Mouse (Mus musculus) embryonic facial prominence, embryonic 13.5 days (tissue): ENCODE data around the gene Sun1. TPM values are rescaled to one million over a fixed set of nuclear protein-coding genes. Genes with fewer than 3 reads are reported as not detected.
A peak's percentile ranks its signal among the peaks of the same experiment; 100 is the strongest.

Experiments
- ATAC-seq: fragments of 200-750 bp; cut with Nextera tagmentation; 2 replicates; pipeline ENCODE4 v1.8.0; 2017; ENCODE audit warnings: low read depth; ENCODE audit not compliant: insufficient number of reproducible peaks, insufficient read depth, low FRiP score, low TSS enrichment
- H3K27ac ChIP-seq: fragments of 300-500 bp; sonication (generic); 2 replicates; pipeline ENCODE4 v1.5.1; 2015; ENCODE audit warnings: moderate library complexity, mild to moderate bottlenecking, inconsistent platforms
- H3K27me3 ChIP-seq: fragments of 300-500 bp; sonication (generic); 2 replicates; pipeline ENCODE4 v1.6.1; 2015; ENCODE audit warnings: mild to moderate bottlenecking, inconsistent platforms
- H3K36me3 ChIP-seq: fragments of 300-500 bp; sonication (generic); 2 replicates; pipeline ENCODE4 v1.6.1; 2015; ENCODE audit warnings: mild to moderate bottlenecking, inconsistent platforms
- H3K4me1 ChIP-seq: fragments of 300-500 bp; sonication (generic); 2 replicates; pipeline ENCODE4 v1.6.1; 2015; ENCODE audit warnings: inconsistent platforms
- H3K4me2 ChIP-seq: fragments of 300-500 bp; sonication (generic); 2 replicates; pipeline ENCODE4 v1.6.1; 2015; ENCODE audit warnings: moderate library complexity, mild to moderate bottlenecking, inconsistent platforms
- H3K4me3 ChIP-seq: fragments of 300-500 bp; sonication (generic); 2 replicates; pipeline ENCODE4 v1.5.1; 2015; ENCODE audit warnings: mild to moderate bottlenecking, inconsistent platforms
- H3K9ac ChIP-seq: fragments of 300-500 bp; sonication (generic); 2 replicates; pipeline ENCODE4 v1.6.1; 2015; ENCODE audit warnings: mild to moderate bottlenecking, inconsistent platforms
- H3K9me3 ChIP-seq: fragments of 300-500 bp; sonication (generic); 2 replicates; pipeline ENCODE4 v1.6.1; 2016; ENCODE audit warnings: inconsistent platforms
- WGBS: fragments of 180-500 bp; shearing (Covaris S2); methylation state at CpG from one replicate; pipeline ENCODE4 v1.1.7; 2015; ENCODE audit warnings: mixed read lengths; 5-methylcytosine and 5-hydroxymethylcytosine counted together
- polyA plus RNA-seq: library from polyadenylated mRNA; unstranded; fragments of >200 nt; fragmentation: Nextera tagmentation; extraction: Ambion mirVana; gene quantifications from 2 replicates; pipeline ENCODE4 v1.2.1, GENCODE M21; 2015

The Sun1 gene
- polyA plus RNA-seq, 1 experiment from 2014 or later = 53.0 TPM

DNA sequence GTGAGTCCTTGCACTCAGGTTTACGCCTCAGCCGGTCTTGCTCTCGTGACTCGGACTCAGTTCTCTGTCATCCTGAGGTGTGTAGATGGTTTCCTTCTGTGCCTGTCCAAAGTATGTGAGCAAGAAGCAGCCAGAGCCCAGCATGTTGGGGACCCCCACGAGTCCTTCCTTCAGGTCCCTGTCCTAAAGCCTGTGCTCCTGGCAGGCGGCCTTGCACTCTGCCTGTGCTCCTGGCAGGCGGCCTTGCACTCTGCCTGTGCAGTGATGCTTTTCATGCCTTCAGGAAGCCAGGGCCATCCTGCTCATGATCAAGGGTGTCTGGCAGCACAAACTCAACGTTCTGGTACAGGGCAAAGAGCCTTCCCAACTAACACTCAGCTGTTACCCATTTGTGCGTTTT, 16.8 kb upstream of the Sun1 start:
- WGBS = 89% methylated on average over 9 of the region's 9 CpGs
- peaks cover 85% of the 10 kb centered on the region for H3K36me3 ChIP-seq

DNA sequence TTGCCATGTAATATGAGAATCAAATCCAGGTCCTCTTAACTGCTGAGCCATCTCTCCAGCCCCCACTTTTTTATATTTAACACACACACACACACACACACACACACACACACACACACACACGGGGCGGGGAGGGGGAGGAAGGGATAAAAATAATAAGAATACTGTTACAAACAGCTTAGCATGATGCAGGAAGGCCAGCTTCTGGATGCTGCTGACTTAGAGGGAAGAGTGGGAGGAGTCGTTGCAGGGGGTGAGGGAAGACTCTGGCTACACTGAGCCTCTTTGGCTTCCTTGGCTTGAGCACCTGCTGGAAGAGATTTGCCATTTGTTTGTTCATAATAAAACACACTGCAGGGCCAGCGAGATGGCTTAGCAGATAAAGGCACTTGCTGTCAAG, 15.5 kb upstream of the Sun1 start:
- H3K9me3 ChIP-seq = no peaks in the 10 kb centered on the region

More for the DNA sequence above, 16.8 kb upstream of the Sun1 start:
- no peak overlapping the region for H3K4me2 ChIP-seq
- H3K4me3 ChIP-seq = no peak overlapping the region
- no peak overlapping the region for H3K9ac ChIP-seq
- H3K9me3 ChIP-seq = no peaks in the 10 kb centered on the region
- ATAC-seq = no peak
- no peak overlapping the region for H3K27ac ChIP-seq
- H3K27me3 ChIP-seq = no peaks in the 10 kb centered on the region
- H3K4me1 ChIP-seq = no peaks in the 10 kb centered on the region

DNA sequence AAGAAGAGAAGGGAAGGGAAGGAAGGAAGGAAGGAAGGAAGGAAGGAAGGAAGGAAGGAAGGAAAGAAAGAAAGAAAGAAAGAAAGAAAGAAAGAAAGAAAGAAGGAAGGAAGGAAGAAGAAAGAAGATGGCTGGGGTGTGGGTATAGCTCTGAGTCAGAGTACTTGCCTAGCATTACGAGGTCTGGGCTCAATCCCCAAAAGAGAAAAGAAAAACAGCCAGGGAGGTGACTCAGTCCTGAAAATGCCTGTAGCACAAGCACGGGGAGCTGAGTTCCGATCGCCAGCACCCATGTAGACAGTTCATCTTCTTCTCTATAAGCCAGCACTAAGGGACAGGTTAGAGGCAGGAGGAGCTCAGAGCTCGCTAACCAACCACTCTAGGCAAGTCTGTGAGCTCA, 10.7 kb upstream of the Sun1 start:
- no peak overlapping the region for H3K4me3 ChIP-seq
- H3K27me3 ChIP-seq = no peaks in the 10 kb centered on the region
- H3K9me3 ChIP-seq = no peaks in the 10 kb centered on the region
- H3K36me3 ChIP-seq = peaks cover 32% of the 10 kb centered on the region
- no peak overlapping the region for H3K4me2 ChIP-seq
- no peaks in the 10 kb centered on the region for H3K4me1 ChIP-seq
- H3K9ac ChIP-seq = no peak overlapping the region
- H3K27ac ChIP-seq = no peak overlapping the region
- 94% methylated on average over 5 of the region's 5 CpGs for WGBS
- no peak for ATAC-seq

More for the DNA sequence above, 15.5 kb upstream of the Sun1 start:
- no peak overlapping the region for H3K9ac ChIP-seq
- H3K4me1 ChIP-seq = no peaks in the 10 kb centered on the region
- no peak for ATAC-seq
- H3K27ac ChIP-seq = no peak overlapping the region
- peaks cover 79% of the 10 kb centered on the region for H3K36me3 ChIP-seq
- 91% methylated on average over 4 of the region's 4 CpGs for WGBS
- no peak overlapping the region for H3K4me3 ChIP-seq
- no peaks in the 10 kb centered on the region for H3K27me3 ChIP-seq
- H3K4me2 ChIP-seq = no peak overlapping the region

DNA sequence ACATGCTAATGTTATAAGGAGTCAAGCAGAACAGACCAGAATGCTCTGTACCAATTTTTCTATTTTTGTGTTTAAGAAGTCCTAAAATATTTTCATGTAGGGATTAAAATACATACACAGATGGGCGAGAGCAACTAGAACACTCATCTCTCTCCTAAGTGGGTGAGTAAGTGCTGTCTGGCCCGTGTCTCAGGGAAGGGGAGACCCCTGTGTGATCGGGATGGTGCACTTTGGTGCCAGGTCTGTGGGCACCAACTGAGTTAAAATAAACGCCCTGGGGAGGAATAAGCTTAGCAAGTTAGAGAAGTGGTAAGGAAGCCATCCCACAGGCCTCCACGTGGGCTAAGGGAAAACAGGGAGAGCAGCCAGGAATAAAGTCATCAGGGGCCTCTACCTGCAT, 9.5 kb upstream of the Sun1 start:
- H3K4me3 ChIP-seq = no peak overlapping the region
- ATAC-seq = no peak
- no peaks in the 10 kb centered on the region for H3K9me3 ChIP-seq
- H3K27ac ChIP-seq = no peak overlapping the region
- no peaks in the 10 kb centered on the region for H3K27me3 ChIP-seq
- peaks cover 20% of the 10 kb centered on the region for H3K36me3 ChIP-seq
- no peak overlapping the region for H3K9ac ChIP-seq
- H3K4me1 ChIP-seq = no peaks in the 10 kb centered on the region
- no peak overlapping the region for H3K4me2 ChIP-seq
- WGBS = 74% methylated on average over 5 of the region's 5 CpGs

DNA sequence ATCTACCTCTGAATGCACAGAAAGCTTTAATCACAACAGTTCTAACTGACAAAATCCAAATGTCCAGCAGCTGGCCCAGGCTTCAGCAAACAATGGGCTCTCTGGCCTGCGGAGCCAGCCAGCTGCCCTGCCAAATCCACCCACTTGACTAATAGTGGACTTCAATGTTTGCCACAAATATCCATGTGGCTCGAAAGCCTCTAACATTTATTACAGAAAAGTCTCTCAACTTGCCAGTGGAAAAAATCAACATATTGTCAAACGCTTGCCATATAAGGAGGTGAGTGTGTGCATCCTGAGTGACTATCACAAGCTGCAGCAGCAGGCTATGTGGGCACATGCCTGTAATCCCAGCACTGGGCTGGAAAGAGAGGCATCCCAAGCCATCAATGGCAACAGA, 1.7 kb upstream of the Sun1 start:
- H3K4me3 ChIP-seq = no peak overlapping the region
- no peaks in the 10 kb centered on the region; the same call in 1 of the 2 replicates for H3K36me3 ChIP-seq
- WGBS = 96% methylated on average over 3 of the region's 3 CpGs
- no peak overlapping the region for H3K9ac ChIP-seq
- H3K27ac ChIP-seq = no peak overlapping the region
- no peak for ATAC-seq
- peaks cover 23% of the 10 kb centered on the region for H3K4me1 ChIP-seq
- H3K27me3 ChIP-seq = no peaks in the 10 kb centered on the region
- H3K9me3 ChIP-seq = no peaks in the 10 kb centered on the region
- H3K4me2 ChIP-seq = no peak overlapping the region

DNA sequence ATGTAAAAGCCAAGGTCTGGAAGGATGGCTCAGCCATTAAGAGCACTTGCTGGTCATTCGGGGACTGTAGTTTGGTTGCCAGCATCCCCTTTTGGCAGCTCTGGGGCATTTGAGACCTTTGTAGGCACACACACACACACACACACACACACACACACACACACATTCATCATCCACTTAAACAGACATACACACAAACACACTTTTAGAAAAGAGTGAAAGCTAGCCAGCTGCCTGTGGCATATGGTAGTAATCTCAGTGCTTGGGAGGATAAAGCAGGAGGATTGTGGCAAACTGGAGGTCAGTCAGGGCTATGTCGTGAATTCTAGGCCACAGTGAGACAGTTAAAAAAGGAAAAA, 822 bp upstream of the Sun1 start:
- WGBS = 42% methylated on average over 2 of the region's 2 CpGs
- Histone ChIP-seq H3K27me3 (no peaks in the 10 kb centered on the region), H3K4me1 (peaks cover 23% of the 10 kb centered on the region), H3K4me2 (peak overlapping the region; percentile 76), H3K9me3 (no peaks in the 10 kb centered on the region), H3K27ac (peak overlapping the region; percentile 88), H3K9ac (peak overlapping the region; percentile 92), H3K4me3 (peak overlapping the region; percentile 98), H3K36me3 (no peaks in the 10 kb centered on the region; the same call in 1 of the 2 replicates)
- ATAC-seq = no peak

DNA sequence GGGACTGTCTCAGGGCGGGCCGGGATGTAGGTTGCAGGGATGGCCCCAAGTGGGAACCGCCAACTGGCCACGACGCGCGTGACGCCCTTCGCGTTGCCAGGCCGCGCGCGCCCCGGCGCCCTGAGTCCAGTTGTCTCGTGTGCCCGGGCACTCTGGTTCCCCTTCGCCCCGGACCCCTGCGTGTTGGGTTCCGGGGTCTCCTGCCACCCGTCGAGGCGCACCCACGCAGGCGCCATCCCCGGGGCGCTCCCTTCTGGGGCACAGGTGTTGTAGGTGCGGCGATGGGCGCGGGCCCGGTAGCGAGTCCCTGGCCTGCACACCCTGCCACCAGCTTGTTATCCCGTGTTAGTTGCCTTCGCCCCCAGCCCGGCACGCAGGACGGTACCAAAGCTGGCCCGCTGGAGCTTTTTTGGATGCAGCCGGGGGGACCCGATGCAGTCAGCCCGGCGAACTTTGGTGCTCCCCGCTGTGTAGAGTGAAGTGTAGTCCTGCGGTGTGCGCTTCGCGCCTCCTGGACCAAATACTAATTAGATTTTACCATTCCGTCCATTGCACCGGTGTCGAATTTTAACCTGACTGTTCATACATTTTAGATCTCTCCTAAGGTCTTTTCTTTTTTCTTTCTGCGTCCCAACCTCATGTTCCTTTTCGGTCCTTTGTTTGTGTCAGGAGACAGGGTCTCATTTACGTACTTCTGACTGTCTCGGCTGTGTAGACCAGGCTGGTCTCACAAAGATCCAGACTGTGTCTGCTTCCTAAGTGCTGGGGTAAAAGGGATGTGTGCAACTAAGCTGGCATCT, 533 bp downstream of the Sun1 start:
- Histone ChIP-seq H3K9me3 (no peaks in the 10 kb centered on the region), H3K36me3 (no peaks in the 10 kb centered on the region; the same call in 1 of the 2 replicates), H3K4me1 (peaks cover 33% of the 10 kb centered on the region), H3K27ac (peak overlapping the region; percentile 88; the same call in 1 of the 2 replicates), H3K4me3 (peak overlapping the region; percentile 98), H3K4me2 (peak overlapping the region; percentile 76), H3K27me3 (no peaks in the 10 kb centered on the region), H3K9ac (peak overlapping the region; percentile 92)
- under 1% methylated on average over 41 of the region's 57 CpGs for WGBS
- ATAC-seq = peak; percentile 16

DNA sequence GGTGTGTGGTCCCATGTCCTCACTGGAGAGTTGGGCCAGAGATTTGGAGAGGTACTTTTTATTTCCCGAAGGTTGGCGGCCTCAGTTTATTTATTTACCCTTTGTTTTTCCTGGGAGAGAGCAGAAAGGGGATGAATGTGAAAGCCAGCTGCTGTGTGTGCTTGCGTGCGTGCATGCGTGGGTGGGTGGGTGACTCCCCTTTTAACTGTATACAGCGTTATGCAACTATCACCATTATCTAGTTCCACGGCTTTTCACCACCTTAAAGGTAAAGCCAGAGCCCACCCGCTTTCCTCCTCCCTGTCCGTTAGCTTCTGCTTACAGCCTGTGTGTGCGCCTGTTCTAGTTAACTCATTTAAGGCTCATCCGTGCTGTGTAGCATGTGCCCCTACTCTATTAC, 1.7 kb downstream of the Sun1 start:
- H3K27ac ChIP-seq = no peak overlapping the region
- H3K9ac ChIP-seq = peak overlapping the region; percentile 92; the same call in 1 of the 2 replicates
- peak overlapping the region; percentile 76 for H3K4me2 ChIP-seq
- peaks cover 37% of the 10 kb centered on the region for H3K4me1 ChIP-seq
- H3K9me3 ChIP-seq = no peaks in the 10 kb centered on the region
- no peak for ATAC-seq
- no peaks in the 10 kb centered on the region; the same call in 1 of the 2 replicates for H3K36me3 ChIP-seq
- 81% methylated on average over 11 of the region's 11 CpGs for WGBS
- H3K4me3 ChIP-seq = peak overlapping the region; percentile 98
- no peaks in the 10 kb centered on the region for H3K27me3 ChIP-seq

DNA sequence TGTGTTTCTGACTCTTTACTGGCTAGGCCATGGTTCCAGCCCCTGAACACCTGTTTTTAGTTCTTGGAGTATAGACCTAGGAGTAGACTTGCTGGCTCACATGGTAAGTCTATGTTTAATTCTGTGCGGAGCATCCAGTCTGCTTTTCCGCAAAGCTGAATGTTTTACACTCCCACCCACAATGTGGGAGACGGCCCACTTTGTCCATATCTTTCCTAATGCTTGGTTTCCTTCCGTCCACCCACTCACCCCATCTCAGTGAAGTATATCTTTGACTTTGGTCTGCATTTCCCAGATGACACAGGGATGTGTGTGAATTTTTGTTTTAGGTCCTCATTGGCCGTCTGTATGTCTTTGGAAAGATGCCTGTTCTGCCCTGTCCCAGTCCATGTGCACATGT, 2.9 kb downstream of the Sun1 start:
- 84% methylated on average over 5 of the region's 5 CpGs for WGBS

DNA sequence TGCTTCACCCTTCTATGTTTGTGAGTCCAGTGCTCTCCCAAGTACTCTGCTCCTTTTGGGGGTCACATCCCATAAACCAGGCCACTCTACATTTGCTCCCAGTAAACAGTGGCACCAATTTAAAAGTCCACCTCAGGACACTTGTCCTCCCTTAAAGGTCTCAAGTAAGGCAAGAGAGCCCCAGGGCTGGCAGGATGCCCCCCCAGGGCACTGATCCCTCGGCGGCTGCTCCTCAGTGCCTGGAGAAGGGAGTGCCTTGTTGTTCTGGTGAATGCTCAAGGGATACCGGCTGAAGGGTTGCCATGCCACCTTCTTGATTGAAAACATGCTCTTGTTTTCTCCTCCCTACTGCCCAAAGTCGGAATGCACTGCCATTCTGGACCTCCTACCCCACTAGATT, 5.6 kb downstream of the Sun1 start:
- no peaks in the 10 kb centered on the region for H3K27me3 ChIP-seq
- H3K4me1 ChIP-seq = peaks cover 33% of the 10 kb centered on the region
- 40% methylated on average over 4 of the region's 4 CpGs for WGBS
- H3K9me3 ChIP-seq = no peaks in the 10 kb centered on the region
- H3K27ac ChIP-seq = no peak overlapping the region
- no peak overlapping the region for H3K4me2 ChIP-seq
- H3K4me3 ChIP-seq = no peak overlapping the region
- peaks cover 22% of the 10 kb centered on the region for H3K36me3 ChIP-seq
- no peak for ATAC-seq
- no peak overlapping the region for H3K9ac ChIP-seq

More for the DNA sequence above, 2.9 kb downstream of the Sun1 start:
- Histone ChIP-seq H3K4me1 (peaks cover 36% of the 10 kb centered on the region), H3K9me3 (no peaks in the 10 kb centered on the region), H3K4me2 (no peak overlapping the region), H3K36me3 (no peaks in the 10 kb centered on the region; the same call in 1 of the 2 replicates), H3K9ac (no peak overlapping the region), H3K27me3 (no peaks in the 10 kb centered on the region), H3K4me3 (no peak overlapping the region), H3K27ac (no peak overlapping the region)
- ATAC-seq = no peak

DNA sequence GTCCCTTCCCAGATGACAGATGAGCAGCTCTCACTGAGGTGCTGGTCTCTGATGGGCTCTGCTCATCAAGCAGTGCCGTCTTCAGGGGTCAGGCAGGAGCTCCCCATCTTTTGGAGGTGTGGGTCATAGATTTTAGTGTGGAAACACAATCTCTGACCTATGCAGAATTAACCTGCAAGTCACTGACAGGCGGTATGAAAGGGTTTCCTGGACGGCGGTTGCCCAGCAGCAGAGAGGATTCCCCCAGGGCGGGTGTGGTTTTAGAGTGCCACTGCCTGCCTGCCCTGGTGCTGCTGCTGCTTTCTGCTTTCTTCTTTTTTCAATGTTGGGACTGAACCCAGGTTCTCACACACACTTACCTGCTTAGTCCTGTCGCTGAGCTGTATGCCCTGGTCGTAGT, 6.1 kb downstream of the Sun1 start:
- Histone ChIP-seq H3K27me3 (no peaks in the 10 kb centered on the region), H3K9me3 (no peaks in the 10 kb centered on the region), H3K27ac (no peak overlapping the region), H3K4me1 (peaks cover 29% of the 10 kb centered on the region), H3K9ac (no peak overlapping the region), H3K4me2 (0 out of 2 replicates have a peak overlapping the region, but pooled peaks have one; percentile 2), H3K36me3 (peaks cover 22% of the 10 kb centered on the region), H3K4me3 (no peak overlapping the region)
- ATAC-seq = no peak
- 59% methylated on average over 7 of the region's 7 CpGs for WGBS

DNA sequence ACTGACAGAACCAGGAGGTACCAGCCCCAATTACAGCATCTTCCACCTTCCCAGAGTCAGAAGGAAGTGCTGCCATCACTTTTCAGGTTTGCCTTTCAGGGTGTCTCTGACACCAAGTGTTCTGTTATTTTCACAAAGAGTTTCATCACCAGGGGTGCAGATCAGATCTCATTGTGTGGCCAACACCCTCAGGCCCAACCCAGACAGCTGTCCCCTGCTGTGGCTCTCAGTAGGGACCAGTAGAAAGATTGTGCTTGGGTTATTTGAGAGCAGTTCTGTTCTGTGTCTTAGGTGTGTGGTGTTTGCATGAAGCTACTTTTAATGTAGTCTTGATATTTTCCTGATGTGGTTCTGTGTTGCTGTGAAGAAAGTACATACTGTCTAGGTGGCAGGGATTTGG, 7.7 kb downstream of the Sun1 start:
- Histone ChIP-seq H3K36me3 (peaks cover 31% of the 10 kb centered on the region), H3K4me3 (no peak overlapping the region), H3K4me2 (no peak overlapping the region), H3K9ac (no peak overlapping the region), H3K27me3 (no peaks in the 10 kb centered on the region), H3K27ac (no peak overlapping the region), H3K9me3 (no peaks in the 10 kb centered on the region), H3K4me1 (peaks cover 18% of the 10 kb centered on the region)
- no peak for ATAC-seq
